Mouse (Mus musculus): ENCODE measurements around the gene Apeh.

The Apeh gene

DNA sequence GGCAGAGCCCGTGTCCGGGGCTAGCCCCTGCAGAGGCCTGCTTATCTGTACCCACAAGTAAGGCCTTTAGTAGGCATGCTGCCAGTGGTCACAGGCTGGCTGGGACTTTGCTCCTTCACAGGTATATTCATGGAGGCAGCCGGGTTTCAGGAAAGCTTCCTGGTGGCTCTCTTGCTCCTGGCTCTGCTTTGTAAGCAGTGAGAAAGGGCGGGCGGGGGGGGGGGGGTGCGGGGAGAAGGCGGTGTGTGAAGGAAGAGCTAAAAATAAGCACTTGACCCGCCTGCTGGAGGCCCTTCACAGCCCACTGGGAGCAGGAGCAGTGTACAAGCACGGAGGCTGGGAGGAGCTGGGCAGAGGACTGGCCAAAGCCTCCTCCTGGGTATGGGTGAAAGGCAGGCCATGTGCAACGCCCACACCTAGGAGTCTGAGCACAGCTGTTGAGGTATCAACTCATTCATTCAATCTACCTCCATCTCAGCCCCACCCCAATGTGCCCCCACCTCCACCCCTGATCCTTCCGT, 25.5 kb upstream of the Apeh start:
- DNase-seq (ENCODE audit: low spot score) = no peak

DNA sequence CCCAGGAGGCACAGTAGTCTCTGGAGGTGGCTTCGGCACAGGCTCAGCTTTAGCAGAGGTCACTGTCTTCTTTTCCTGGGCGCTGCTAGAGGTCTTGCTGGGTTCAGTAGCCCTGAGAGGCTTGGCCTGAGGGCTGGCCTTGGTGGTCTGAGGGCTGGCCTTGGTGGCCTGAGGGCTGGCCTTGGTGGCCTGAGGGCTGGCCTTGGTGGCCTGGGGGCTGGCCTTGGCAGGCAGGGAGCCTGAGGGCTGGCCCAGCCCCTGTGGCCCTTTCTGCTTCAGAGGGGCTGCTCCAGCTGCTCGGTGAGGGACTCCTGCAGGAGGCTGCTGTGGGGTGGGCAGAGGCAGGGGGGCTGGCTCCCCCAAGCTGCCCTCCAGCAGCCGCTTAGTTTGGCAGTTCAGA, 22.7 kb upstream of the Apeh start:
- no peak for DNase-seq (ENCODE audit: low spot score)

DNA sequence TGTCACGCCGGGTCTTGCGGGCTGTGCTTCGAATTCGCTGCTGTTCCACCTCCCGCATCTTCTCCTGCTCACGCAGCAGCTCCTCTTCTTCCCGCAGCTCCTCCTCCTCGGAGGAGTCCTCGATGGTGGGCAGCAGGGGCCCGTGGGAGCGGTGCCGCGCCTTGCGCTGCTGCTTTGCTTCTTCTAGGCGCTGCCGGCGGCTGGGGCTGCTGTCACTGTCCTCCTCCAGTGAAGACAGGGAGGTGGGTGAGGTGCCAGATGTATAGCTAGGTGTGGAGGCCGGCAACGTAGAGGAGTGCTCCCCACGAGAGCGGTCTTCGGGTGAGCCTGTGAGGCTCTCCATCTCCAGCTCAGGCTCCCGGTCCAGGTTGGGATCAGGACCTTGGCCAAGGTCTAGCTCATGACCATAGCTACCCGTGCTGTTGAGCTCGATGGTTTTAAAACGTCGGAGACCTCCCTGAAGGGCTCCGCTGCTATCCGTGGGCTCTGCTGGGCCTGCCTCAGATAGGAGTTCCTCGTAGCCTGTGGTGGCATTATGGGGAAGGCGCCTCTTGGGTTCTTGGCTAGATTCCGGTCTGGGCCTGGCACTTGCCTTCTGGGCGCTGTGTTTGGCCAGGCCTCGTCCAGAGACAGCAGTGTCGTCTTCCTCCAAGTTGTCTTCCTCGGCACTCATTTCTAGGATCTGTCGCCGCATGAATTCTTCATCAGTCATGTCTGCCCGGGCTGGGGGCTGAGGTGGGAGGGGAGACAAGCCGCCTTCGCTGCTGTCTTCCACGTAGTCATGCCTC, 21.1 kb upstream of the Apeh start:
- DNase-seq (ENCODE audit: low spot score) = no peak

DNA sequence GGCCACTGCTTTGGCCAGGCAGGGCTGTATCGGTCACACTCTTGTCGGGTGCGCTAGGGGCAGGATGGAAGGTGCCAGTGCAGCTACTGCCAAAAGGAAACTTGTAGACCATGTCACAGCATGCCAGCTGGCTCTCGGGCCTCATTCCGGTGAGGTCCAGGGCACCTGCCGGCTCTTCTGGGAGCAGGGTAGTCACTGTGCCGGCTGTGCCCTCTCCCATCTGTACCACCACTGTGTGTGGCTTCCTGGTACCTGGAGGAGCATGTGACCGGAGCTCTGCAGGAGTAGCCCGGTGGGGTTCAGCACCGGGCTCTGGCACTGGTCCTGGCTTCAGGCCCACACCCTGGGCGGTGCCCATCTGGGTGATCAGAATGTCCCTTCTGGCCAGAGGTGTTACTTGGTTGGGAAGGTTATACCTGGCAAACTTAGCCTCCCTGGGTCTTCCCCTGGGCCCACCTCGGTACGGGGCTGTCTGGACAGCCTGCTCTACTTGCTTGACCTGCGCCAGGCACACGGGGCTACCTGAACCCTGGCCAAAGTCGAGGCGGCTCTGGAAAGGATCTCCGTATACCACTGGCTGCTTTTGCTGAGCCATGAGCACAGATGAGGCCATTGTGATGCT, 18.4 kb upstream of the Apeh start:
- no peak for DNase-seq (ENCODE audit: low spot score)

DNA sequence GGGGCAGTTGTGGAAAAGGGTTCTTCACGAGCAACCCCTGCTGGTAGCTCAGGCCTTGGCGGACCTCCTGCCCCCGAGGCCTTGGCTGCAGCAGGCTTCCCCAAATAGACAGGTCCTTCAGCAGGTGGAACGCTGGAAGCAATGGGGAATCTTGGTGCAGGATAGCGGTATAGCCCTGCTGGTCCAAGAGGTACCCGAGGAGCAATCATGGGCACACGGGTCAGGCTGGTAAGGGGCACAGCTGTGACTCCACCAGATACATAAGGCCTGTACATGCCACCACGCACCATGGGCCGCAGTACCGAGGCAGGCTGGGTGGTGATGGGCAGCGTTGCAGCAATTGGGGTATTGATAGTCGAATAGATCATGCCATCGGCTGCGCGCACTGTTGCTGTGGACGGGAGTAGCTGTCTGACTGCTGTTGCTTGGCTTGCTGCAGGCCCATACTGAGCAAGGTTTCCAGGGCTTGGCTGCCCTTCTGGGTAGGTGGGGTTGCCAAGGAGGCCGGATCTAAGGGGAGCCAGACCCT, 17.3 kb upstream of the Apeh start:
- DNase-seq (ENCODE audit: low spot score) = no peak

DNA sequence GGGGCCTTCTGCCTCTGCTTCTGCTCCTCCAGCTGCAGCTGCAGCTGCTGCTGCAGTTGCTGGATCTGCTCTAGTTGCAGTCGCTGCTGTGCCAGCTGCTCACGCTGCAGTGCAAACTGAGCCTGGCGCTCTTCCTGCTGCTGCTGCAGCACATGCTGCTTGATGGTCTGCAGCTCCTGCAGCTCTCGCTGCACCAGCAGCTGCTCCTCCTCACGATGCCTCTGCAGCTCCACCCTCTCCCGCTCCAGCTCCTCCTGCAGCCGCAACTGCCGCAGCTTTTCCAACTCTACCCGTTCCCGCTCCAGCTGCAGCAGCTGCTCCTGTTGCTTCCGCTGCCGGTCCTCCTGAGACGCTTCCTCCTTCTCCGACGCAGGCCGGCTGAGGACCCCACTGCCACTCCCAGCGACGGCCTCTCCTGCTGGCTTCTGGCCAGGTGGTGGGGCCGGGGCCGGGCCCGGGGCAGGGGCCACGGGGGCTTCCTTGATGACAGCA, 16.7 kb upstream of the Apeh start:
- no peak for DNase-seq (ENCODE audit: low spot score)

DNA sequence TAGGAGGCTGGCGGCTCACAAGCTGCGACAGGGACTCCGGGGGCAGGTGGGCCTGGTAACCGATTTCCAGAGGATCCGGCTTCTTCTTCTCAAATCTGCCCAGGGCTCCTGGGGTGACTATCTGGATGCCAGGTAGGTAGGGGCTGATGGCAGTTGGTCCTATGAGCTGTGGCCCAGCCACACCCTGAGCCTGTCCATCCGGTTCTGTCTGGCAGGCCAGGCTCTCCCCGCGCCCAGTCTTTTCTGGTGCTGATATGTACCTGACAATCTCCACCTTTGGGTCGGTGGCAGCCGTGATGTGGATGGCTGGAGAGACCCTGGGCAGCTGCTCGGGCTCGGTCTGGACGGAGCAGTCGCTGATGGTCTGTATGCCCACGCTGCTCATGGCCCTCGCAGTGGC, 15.8 kb upstream of the Apeh start:
- no peak for DNase-seq (ENCODE audit: low spot score)

DNA sequence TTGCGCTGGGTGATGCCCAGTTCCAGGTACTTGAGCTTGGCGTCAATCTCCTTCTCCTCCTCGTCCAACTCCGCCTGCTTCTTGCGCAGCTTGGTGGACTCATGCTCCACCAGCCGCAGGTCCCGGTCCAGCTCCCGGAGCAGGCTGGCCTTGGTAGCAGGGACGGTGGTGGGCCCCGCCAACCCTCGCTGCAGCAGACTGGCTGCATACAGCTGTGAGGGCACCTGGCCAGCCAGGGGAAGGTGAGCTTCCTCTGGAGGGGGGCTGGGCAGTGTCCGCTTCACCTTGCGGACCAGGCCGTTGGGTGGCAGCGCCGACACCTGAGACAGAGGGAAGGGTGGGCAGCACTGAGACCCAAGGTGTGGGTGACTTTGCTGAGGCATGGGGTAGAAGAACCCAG, 13.5 kb upstream of the Apeh start:
- DNase-seq (ENCODE audit: low spot score) = no peak

DNA sequence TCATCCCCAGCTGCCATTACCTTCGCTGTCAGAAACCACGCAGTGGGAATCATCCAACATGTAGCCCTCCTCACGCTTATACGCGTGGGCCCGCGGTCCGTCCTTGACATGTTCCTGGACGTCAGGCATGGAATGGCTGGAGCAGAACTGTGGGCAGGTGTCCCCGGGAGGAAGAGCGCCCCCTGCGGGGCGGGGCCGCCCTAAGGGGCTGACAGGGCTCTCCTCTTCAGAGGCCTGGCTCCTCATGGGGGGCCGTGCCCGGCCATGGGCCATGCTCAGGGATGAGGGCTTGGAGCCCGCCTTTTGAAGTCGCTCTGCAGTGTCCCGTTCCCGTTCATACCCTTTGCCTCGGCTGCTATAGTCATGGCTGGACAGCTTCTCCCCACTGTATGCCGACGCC, 11.7 kb upstream of the Apeh start:
- DNase-seq (ENCODE audit: low spot score) = no peak

DNA sequence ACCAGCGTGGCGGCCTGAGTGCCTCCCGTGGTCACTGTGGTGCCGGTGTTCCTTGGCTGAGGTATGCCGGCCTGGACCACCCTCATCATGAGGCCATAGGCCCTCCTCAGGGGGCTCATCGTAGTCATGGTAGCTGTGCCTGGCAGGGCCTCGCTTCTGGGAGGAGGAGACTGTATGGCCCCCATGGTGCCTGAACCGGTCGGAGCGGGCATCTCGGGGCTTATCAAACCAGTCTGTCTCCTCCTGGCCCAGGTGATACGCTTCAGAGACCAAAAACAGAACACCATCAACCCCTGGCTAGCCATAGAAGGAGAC, 11.1 kb upstream of the Apeh start:
- no peak for DNase-seq (ENCODE audit: low spot score)

DNA sequence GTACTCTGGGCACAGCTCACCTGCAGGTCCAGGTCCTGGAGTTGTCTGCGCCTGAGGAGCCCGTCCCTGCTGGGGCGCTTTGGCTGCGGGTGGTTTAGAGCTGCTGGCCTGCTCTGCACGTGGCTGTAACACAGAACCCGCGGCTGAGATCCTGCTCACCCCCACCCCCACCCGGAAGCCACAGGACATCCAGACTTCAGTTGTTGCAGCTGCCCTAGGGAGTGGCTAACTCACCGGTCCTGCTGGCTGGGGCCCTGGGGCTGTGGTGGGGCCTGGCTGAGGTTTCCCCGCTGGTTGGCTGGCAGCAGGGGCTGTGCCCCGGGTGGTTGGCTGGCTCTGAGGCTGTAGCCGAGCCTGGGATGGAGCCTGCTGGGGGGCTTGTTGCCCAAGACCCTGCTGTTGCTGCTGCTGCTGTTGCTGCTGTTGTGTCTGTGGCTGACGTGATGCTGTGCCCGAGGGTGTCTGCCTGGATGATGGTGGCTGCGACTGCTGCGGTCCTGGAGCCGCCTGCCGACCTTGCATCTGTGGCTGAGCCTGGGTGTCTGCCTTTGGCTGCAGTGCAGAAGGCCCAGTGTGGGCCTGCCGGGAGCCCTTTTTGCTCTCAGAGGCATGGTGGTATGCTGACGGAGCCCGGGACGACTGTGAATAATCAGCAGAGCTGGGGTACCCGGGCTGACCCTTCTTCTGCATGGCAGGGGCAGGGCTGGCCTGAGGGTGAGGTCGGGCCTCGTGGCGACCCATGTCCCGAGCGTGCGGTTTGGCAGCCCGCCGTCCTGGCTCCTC, 10.6 kb upstream of the Apeh start:
- no peak for DNase-seq (ENCODE audit: low spot score)

DNA sequence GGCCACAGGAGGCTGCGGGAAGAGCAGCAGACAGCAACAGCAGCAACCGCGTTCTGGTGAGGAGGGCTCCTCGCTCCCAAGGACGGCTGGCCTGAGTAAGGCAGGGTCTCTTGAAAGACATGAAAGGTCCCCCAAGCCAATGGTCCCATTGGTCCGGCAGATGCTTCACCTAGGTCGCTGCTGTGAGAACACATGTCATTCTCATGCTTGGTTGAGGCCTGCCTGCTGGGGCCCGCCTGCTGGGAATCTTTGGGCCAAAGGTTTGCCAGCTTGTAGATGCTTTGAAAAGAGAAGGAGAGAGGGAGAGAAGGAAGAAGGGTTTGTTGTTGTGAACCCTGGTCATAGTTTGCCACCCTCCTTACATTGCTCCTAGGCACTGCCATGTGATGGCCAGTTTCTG, 5.2 kb upstream of the Apeh start:
- DNase-seq (ENCODE audit: low spot score) = no peak

DNA sequence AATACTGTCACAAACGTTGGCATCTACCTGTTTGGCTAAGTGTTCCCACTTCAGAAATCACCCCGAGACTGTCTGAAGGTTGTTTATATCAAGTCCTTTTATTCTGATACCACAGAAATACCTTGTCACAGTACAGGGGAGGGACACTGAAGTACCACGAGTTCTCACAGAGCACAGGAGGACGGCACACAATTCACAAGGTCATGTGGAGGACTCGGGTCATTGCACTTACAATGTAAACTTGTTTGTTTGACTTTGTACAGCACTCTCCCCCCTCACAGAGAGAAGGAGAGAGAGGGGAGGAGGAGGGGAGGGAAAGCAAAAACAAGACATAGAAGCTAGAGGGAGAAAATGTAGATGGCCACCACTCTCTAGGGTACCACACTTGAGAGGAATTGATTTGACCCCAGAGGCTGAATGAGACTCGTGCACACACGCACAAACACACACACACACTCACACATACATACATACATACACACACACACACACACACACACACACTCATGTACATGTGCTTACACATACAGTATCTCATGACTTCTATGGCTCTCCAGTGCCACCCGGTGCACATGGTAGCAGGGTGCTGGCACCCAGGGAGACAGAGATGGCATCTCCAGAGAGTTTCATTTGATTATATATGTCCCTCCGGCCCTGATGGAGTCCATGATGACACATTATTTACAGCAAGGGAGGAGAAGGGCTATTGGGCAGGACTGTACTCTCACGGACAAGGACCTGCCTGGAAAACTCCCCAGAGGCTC, 1.7 kb upstream of the Apeh start:
- no peak for DNase-seq (ENCODE audit: low spot score)

DNA sequence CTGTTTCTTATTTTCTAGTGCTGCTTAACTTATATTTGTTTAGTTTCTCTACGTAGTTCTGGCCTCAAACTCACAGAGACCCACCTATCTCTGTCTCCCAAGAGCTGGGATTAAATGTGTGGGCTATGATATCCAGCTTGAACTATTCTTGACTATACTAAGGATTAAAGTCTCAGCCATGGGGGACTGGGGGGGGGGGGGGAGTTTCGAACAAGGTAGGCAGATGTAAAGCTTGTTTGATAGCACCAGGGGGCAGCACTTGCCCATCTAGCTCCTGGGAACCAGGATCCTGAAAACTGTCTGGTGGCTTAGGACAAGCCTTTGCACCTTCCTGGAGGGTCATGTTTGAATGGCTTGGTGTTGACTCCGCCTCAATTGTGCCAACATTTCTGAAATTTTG, 1.1 kb upstream of the Apeh start:
- peak; percentile 56 for DNase-seq (ENCODE audit: low spot score)

DNA sequence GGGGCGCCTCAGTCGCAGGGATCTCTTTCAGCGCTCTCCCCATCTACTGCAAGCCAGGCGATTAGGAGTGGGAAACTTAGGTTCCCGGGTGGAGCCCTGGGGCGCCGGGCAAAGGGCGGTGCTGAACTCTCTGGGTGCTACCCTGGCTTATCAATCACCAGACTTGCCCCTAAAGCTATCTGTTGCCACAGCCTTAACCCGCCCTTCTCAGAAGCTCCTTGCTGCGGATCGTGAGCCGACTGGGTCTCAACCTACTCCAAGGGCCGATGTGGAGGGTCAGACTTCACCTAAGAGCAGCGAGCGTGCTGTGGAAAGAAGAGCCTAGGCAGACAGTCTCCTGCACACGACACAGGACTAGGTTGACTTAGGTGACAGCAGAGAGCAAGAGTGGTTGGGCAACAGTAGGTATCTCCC, 599 bp upstream of the Apeh start:
- peak; percentile 77 for DNase-seq (ENCODE audit: low spot score)

DNA sequence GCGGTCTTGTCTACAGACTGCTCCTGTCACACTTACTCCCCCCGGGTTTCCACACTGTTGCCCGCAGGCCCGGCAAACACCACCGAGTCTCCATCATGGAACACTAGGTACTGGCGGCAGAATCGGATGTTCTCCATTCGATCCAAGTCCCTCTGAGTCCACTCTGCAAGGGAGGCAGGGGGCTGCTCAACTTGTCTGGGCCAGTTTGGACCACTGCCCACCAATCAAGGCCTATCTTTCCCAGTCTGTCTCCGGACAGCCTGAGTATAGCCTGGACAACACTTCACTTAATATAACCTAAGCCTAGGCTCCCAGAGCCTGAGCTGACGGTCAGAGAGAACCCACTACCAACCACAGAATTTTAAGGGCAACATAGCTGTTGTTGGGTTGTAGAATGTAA, 820 bp downstream of the Apeh start:
- no peak for DNase-seq (ENCODE audit: low spot score)

DNA sequence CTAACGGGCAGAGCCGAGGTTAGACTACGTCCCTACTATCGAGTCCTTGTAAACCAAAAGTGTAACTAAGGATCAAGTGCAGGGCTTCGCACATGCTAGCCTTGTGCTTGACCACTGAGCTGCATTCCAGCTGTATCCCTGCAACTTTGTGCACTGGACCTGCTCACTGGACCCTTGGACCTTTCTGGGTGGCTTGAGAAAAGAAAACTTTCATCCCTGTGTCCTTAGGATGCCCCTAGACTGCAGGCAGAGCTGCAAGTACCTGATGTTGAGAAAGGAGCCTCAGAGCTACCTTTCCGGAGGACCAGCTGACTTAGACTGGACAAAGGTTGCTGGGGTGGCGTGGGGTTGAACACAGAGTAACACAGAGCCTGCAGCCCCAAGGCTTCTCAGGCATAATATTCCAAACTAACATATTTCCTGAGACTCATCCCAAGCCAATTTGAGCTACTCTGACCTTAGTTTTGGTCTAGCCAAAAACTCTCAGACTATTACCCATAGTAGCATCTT, 3.7 kb downstream of the Apeh start:
- no peak for DNase-seq (ENCODE audit: low spot score)

DNA sequence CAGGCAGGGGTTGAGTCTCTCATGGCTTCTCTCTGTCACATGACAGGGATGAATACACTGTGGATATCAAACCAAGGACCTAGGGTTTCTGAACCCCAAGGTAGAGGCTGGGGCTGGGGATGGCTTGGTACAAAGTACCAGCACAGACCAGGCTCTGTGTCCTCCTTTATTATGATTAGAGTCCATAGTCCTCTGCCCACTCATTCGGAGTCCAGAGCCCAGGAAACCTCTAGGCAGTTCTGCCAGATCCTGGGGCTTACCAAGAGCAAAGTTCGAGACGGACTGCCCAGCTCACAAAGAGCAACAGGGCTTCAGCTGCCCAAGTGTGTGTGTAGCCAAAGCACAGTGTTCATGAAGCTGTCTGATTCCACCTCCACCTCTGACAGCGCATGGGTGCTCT, 9.1 kb downstream of the Apeh start:
- DNase-seq (ENCODE audit: low spot score) = no peak

DNA sequence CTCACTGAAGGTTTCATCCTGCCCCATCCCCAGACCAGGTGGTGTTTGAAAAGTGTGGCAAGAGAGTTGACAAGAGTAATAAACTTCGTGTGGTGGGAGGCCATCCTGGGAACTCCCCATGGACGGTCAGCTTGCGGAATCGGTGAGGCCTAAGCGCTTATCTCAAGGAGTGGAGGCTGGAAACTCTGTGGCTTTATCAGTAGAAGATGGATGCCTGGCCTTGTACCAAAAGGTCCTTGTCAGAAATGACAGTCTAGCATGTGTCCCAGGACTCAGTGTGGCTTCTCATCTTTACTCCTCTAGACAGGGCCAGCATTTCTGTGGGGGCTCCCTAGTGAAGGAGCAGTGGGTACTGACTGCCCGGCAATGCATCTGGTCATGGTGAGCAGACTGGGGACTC, 10.8 kb downstream of the Apeh start:
- peak; percentile 36 for DNase-seq (ENCODE audit: low spot score)

DNA sequence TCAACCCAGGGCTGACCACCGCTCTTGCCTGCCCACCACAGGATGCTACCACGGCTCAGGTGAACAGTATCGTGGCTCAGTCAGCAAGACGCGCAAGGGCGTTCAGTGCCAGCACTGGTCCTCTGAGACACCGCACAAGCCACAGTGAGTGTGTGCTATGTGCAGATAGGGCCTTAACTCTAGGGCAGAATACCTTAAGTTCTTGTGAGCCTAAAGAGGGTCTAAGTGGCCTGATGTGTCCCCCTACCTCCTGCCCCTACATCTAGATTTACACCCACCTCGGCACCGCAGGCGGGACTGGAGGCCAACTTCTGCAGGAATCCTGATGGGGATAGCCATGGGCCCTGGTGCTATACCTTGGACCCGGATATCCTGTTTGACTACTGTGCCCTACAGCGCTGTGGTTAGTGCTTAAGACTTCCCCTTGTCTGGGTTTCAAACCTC, 11.4 kb downstream of the Apeh start, which contains the start of gene Rnf123:
Gene Rnf123, minus strand, starts transcription at position 359 of the 444 bp plus-strand sequence.
- DNase-seq (ENCODE audit: low spot score) = peak; percentile 57

DNA sequence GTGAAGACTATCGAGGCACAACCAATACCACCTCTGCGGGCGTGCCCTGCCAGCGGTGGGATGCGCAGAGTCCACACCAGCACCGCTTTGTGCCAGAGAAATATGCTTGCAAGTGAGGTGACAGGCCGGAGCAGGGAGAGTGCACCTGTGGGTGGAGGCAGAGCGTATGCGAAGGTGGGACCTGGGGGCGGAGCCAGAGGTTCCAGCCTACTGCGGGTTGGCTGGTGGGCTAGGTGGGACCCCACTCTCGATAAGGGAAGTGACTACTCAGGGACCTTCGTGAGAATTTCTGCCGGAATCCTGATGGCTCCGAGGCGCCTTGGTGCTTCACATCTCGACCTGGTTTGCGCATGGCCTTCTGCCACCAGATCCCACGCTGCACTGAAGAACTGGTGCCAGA, 11.9 kb downstream of the Apeh start:
- DNase-seq (ENCODE audit: low spot score) = no peak

DNA sequence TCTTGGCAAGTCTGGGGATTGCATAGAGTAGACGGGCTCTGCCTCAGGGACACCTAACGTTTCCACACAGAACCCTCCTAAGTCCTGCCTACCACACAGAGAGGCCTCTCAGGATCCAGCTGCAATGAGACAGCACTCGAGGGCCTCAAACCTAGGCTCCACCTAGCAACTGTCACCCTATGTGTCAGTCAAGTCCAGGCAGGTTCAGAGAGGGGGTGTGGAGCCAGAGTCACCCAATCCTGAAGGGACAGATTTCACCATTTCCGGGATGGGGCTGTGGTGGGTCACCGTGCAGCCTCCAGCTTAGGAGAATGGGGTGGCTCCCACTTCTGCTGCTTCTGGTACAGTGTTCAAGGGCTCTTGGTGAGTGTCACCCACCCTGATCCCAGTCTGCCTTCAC, 14.2 kb downstream of the Apeh start, which contains the start of gene Mst1:
Gene Mst1, plus strand, starts transcription at position 269 of the 400 bp plus-strand sequence.
- DNase-seq (ENCODE audit: low spot score) = peak; percentile 63
